Mouse (Mus musculus): ENCODE measurements around the gene Cdr1. TPM values are rescaled to one million over a fixed set of nuclear protein-coding genes. Genes with fewer than 3 reads are reported as not detected.

The Cdr1 gene
- total RNA-seq (2021): not detected
- long read RNA-seq, experiment 1: 0 reads
- long read RNA-seq, experiment 2: 0 reads

- no peak for DNase-seq
Observed at GRCm38 (mm10) chrX:61185458-61185857, at the start of gene Cdr1. Gene Cdr1, minus strand, starts transcription at chrX:61185558.

DNA sequence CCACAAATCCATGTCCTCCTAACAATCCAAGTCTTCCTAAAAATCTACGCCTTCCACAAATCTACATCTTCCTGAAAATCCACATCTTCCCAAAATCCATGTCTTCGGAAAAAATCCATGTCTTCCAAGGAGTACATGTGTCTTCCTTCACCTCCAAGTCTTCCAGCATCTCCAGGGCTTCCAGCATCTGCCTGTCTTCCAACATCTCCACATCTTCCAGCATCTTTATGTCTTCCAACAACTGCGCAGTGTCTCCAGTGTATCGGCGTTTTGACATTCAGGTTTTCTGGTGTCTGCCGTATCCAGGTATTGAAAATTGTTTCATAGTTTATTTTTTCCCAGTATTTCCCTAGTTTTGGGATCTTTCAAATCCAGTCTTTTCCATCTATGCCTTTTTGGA is 511 bp upstream of the Cdr1 start:
- no peak for DNase-seq

DNA sequence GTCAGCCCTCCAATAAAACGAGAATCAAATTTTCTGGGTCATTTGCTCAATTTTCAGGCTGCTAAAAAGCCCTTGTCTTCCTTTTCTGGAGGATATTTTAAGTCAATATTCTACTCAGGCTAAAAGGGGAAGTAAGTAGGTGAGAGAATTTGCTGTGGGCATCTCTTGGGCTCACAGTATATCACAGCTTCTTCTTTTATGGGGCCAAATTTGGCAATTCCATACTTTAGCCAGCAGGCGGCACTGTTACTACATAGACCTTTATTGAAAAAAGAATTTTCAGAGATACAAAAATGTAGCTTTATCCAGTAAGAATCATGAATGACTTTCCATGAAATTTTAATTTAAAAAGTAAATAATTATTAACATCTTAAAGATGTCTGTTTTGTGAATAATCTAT is 18.8 kb downstream of the Cdr1 start:
- DNase-seq: no peak

DNA sequence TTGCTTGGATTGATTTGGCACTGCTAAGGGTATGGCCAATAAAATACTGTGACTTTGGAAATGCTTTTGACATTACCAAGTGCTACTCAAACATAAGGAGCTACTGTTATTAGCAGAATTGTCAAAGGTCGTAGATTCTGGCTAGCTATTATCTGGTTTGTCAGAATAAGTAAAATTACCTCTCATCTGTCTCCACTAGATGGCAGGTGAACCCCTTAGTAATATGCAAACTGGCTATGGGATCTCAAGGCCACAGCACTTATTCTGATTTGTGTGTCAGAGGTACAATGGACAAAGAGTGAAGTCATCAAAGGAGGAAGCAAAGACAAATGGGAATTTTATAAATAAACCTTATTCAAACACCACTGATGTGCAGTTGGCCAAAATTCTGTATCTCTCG is 24.1 kb downstream of the Cdr1 start:
- DNase-seq: no peak

GRCm38 (mm10) chrX:61154657-61155256 is 30.6 kb downstream of the Cdr1 start:
- no peak for DNase-seq

GRCm38 (mm10) chrX:61154246-61154645 is 31.1 kb downstream of the Cdr1 start:
- DNase-seq: no peak

DNA sequence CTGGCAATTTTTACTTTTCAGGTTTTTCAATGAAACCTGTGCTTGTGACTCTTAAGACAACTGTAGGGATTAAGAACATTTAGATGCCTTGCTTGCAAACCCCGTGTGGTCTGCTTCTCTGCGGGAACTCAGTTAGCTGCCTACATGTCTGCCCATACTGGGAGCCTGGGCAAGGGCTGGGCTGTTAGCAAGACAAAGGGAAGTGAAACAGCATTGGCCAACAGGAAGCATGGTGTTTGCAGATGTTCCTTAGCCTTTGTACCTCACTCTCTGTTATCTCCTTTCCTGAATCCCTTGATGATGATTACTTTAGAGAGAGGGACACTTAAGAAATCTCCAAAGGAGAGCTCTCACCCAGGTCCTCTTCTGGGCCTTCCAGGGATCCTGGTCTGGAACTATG is 38.8 kb downstream of the Cdr1 start:
- no peak for DNase-seq

- DNase-seq: no peak
Observed at GRCm38 (mm10) chrX:61145416-61145815, 39.9 kb downstream of the Cdr1 start.

GRCm38 (mm10) chrX:61134592-61134991 is 50.8 kb downstream of the Cdr1 start:
- no peak for DNase-seq

Small RNAs within 50 kb of the gene (microRNA-seq; reads per million reads assigned to microRNA genes)
- gene Gm24396: 0 reads per million in 2 experiments

All from gastrocnemius, postnatal 10 days (tissue).